Mouse (Mus musculus) kidney, adult 11 months (tissue): ENCODE data around the gene Snapc3.

Experiments
- DNase-seq: peaks from one replicate; pipeline ENCODE4 v3.0.0; 2022

The Snapc3 gene

DNA sequence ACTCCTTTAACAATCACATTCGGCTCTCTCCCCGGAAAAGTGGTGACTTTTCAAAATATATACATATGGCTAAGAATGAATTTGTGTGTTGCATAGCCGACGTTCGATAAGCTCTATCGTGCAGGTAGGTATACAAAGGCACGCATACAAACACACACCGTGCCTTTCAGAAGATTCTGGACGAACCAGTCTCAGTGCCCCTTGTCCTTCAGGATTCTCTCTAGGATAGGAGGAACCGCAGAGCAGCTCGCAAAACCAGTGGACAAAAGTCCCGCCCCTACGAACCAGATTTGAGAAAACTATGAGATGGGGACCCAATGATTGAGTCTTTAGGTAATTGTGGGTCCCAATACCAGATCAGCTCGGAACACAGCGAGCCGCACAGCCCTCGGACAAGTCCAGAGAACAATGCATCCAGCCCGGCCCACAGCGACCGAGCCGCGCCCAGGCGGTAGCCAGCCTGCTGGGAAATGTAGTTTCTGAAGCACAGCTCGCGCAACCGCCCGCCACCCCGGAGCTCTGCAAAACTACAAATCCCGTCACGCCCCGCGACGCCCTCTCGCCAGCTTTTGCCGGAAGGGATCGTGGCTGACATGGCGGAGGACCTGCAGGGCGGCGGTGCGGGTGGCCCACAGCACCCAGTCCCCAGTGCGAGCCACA lies at the start of gene Snapc3:
TSS of gene Snapc3 (plus strand) at position 565 of the 660 bp plus-strand sequence.
- peak; percentile 95 for DNase-seq

DNA sequence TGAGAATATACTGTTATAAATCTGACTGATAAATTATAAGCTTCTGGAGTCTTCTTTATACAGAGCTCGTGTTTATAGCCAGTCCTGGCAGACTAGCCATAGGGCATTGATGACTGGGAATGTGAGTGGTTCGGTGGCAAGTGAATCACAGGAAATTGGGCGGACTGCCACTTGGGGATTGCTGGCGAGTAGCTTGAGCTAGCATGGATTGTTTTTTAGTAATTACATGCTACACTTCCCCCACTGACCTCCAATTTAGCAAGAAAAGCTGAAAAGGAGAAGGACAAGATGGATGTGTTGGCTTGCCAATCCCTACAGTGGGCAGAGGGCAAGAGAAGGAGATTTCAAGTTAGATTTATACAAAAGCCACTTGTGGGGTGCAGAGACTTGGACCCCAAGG lies 44.1 kb upstream of the Snapc3 start:
- DNase-seq: no peak

DNA sequence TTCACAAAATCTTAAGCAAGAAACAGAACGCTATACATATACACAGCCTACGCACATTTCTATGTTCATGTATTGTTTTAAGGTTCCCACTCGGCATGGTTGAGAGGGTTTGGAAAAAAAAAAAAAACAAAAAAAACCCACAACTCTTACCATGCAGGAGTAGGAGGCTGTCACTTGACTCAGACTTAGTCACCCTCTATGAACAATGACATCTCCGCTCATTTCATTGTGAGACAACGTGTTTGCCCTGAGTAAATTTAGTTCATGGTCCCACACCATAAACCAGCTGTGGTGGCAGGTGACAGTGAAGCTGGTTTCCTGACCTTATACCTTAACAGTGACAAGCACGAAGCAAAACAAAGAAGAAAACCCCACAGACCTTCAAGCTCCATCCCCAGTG lies 41.9 kb upstream of the Snapc3 start:
- no peak for DNase-seq

DNA sequence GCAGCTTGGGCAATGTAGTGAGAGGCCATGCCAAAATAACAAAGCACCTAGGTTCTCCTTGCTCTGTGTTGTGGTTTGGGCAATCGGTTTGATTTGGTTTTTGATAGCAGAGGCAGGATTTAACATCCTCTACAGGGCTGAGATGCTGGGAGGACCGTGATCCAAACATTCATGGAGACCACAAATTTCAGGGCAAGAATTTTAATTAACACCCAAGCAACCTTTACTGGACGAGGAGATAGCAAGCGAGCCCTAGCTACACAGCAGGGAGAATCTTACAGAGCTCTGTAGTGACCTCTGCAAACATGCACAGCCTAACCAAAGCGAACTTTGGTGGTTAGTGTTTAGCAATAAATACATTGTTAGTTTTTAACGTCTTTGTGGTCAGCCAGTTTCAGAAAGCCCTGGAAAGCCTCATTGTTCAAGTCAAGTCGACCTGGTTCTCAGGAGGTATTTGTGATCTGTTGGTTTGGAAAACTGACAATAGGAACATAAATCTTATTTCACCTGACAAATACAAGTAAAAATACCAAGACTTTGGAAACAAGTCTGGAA lies 41.0 kb upstream of the Snapc3 start:
- DNase-seq: no peak

DNA sequence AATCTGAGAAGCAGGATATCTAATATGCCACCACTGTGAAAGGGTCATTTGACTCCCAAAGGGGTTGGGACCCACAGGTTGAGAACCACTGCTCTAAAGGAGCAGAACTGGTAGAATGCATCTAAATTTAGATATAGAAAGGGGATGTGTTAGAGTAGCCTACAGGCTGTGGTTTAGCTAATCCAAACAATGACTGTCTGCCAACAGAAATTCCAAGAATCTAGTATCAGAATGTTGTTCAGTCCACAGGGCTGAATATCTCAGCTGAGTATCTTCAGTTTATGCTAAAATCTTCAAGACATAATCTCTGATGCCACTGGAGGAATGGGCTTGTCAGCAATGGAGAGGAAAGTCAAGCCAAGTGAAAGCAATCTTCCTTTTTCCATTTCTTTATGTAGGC lies 38.5 kb upstream of the Snapc3 start:
- DNase-seq: no peak

DNA sequence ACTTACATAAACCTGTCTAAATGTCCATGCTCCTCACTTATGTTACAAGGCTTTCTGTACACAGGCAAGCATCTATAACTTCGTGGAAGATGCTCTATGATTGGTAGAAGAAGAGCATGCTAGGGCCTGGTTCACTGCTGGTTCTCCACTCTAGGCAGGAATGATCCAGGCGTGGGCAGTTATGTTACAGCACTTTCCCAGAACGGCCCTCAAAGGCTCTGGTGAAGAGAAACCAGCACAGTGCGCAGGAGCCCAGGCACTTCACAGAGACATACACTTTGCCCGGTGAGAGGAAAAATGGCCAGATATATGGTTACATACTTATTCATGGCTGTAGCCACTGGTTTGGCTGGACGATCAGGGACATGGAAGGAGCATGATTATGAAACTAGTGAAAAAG lies 37.8 kb upstream of the Snapc3 start:
- no peak for DNase-seq

DNA sequence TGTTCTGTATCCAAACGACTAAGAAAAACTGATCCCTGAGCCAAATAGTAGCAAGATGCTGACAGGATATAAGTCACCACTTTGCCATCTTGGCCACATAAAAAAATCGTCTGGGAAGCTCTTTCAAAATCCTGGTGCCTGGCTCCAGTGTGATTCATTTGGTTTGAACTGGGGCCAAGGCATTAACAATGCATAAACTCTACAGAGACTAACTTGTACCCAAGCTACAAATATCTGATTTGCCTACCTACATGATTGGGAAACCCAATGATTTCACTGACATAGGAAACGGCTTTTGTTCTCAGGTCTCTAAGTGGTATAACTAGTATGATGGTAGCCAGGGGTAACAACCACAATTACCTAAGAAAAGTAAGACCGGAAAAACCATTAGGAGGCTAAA lies 37.3 kb upstream of the Snapc3 start:
- DNase-seq: no peak

DNA sequence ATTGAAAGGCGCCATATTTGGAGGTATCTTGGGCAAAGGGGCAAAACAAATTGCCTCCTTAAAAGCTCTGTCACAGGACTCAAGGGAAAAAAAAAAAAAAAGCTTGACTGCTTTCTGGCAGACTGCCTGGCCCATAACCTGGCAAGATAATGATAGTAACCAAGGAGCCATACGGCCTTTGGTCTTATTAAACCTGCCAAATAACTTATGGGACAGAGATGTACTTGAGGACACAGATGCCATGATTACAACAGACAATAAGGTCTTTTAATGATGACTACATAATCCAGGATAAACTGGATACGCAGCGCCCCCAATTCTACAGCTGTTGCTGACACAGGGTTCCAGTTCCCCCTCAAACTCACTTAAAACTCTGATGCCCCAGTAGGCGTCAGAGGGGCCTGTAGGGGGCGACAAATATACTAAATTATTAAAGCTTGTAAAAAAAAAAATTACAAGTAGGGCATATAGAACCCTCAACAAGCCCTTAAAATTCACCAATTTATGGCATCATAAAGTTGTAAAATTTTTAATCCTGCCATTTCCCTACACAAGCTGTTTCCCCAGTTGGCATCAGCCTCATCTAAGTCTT lies 33.5 kb upstream of the Snapc3 start:
- peak; percentile 3 for DNase-seq

DNA sequence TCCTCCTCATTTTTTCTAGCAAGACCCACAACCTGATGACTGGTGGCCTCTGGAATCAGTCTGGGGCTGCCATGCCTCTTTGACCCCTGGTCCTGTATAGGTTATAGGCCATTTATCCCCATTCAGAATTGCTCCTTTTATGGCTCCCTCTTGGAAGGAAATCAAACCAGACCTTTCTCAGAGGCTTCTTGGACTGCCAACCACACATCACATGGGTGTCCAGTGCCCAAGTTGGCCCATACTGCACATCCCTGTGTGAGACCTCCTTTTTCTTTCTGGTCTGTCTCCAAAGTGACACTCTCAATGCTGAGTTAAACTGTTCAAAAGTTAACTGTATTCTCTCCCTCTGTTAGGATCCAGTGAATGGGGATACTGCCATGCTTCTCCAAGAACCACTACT lies 32.4 kb upstream of the Snapc3 start:
- DNase-seq: no peak

DNA sequence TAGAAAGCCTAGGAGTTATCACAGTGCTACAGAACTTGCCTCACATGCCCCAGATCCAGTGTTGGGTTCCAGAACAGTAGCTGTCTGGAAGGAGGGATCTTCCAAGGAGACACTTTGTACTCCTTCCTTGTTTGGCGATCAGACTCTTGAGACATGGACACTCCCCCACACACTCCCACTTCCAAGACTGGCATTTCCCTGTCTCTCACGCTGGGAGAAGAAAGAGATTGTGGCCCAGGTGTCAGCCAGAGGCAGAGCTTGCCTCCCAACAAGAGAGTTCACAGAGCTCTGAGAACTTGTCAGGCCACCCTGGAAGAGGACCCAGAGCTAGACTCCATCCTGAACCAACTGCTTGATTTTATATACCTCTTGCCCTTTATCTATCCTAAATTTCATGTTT lies 27.0 kb upstream of the Snapc3 start:
- no peak for DNase-seq

DNA sequence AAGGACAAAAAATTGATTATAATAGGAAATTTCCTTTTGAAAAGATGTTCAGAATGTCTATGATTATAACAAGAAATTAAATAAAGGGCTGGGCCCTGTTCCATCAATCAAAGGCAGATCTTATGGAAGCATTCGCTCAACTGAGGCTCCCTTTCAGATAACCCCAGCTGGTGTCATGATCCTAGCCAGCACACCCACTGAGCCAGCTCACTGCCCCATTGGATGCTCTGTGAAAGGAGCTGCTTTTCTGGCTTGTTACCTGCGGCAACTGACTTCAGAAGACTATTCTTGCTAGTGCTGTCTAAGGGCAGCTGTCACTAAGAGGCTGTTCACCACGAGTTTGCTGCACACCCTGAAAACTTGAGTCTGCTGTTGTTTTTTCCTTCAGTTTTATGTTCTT lies 25.6 kb upstream of the Snapc3 start:
- no peak for DNase-seq

DNA sequence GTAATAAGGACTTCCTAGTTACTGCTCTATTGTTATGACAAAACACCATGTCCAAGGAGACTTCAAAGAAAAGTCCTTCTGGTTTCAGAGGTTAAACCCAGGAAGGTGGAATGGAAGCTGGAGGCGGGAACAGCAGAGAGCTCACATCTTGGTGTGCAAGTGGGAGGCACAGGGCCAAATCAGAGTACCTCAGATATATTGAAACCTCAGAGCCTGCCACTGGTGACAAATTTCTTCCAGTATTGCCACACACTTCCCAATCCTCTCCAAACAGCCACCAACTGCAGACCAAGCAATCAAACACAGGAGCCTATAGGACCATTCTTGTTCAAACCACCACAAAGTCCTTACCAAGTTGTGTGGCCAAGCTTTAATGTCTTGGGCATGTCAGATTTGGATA lies 23.8 kb upstream of the Snapc3 start:
- DNase-seq: no peak

DNA sequence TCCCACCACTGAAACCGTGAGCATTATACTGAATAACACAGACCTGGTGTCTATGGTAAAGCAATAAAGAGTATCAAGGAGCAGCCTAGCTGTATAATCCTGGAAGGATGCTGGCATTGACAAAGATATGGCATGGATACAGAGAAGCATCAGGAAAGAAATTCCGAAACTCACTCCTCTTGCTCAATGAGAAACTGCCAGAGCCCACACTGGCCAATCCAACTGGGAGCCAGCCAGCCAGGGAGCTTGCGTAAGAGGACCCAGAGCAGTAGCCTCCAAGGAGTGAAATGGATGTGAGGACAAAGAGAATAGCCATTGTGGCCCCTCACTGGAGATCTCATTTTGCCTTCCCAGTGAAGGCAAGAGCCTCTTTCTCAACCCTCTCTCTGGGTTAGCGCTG lies 21.2 kb upstream of the Snapc3 start:
- no peak for DNase-seq

DNA sequence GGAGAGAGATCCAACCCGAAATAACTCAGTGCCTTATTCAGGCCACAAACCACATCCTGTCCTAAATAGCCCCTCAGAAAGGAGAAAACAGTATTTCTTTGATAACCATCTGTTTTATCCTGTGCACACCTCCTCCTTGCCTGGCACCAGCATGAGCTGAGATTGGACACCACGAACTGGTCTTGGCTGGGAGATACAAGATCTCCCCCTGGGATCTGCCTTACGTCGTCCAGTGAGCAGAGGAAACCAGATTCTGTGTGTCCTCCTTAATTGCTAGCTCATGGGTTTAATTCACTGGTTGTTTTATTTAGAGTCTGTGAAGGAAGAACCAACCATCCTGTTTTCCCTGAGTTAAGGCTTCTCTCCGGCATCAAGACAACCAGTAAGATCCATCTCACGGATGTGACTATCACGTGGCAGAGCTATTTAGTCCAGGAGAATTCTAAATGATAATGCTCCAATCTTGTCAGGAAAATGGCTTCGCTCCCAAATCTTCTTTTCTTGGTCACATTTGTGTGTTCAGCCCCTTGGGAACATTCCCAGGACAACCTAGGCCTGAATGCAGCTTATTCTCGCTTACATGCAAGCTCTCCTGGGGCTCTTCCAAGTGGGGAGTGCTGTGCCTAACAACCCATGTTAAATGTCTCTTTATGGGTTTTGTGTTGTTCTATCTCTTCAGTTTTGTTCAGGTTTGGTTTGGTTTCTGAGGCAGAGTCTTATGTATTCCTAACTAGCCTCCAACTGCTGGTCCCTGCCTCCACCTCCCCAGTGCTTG lies 20.3 kb upstream of the Snapc3 start:
- DNase-seq: no peak

DNA sequence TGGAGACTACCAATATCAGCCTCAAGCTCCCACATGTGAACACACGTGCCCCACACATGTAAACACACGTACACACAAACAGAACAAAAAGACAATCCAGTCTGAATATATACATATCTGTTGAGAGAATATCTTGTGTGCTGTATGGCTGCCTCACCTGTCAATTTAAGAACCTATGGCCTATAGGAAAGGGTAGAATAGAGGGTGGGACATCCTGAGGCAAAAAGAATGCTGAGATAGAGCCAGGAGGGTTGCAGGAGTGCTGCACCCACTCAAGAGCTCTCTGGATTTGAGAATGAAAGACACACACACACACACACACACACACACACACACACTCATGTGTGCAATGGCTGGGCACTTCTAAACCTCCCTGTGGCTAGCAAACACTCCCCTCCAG lies 19.0 kb upstream of the Snapc3 start:
- no peak for DNase-seq

DNA sequence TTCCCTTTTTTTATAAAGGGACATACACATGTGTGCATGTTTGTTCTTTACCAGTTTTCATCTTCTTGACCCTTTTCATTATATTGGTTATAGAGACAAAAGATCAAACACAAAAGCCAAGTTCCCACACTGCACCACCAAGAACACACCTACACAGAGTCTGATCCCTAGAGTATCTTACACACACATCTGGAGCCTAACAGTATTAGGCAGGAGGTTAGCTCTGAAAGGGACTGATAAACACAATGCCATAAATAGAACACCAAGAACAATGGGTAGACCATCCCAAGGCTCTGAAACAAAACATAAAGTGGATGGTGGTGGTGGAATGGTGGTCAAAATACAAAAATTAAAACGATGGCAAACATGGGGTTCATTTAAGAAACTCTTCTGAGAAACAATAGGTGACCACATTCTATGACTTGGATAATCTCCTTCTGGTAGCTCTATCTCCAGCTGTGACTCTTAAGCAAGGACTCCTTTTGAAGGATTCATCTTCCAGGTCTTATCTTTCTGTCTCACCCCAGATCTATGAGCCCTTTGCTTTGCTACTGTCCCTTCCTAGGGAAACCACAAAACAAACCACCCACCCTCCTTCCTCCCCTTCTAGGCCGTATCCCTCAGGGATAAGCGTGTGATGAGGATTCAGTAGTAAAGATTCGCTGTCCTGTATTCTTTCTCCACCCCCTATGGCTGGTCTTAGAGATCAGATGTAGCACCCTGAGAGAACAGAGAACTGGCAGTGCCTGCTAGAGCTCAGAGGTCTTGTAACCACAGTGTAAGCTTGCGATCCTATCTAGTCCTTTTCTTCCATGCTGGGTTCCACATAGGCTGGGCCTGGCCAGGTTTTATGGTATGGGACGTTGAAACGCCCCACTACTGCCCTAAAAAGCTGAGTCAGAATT lies 16.6 kb upstream of the Snapc3 start:
- DNase-seq: no peak

DNA sequence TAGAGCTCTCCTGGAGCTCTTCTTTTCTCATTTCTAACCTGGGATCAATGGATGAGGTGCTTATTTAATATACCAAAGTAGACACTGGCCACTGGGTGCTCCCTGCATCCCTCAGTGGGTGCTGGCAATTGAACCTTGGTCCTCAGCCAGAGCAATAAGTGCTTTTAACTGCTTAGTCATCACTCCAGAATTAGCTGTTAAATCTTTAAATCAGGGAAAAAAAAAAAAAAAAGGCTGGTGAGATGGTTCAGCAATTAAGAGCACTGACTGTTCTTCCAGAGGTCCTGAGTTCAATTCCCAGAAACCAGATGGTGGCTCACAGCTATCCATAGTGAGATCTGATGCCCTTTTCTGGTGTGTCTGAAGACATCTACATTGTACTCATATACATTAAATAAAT lies 15.8 kb upstream of the Snapc3 start:
- DNase-seq: no peak

DNA sequence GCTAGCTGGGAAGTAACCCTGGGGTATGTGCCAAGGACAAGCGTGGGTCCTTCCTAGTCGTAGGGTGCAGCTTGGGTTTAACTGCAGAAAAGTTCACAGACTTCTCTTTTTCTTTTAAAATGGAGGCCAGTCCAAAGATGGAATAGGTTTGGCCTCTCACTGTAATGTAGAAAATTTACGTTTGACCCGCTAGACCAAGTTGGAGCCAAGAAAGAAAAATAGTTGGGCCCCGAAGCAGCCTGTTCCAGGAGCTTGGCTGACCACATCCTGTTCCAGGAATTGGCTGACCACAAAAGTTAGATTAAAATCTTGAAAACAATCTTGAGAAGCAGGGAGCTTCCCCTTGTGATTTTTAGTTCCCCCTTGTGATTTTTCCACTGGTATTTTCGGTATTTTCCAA lies 9.8 kb upstream of the Snapc3 start:
- no peak for DNase-seq

DNA sequence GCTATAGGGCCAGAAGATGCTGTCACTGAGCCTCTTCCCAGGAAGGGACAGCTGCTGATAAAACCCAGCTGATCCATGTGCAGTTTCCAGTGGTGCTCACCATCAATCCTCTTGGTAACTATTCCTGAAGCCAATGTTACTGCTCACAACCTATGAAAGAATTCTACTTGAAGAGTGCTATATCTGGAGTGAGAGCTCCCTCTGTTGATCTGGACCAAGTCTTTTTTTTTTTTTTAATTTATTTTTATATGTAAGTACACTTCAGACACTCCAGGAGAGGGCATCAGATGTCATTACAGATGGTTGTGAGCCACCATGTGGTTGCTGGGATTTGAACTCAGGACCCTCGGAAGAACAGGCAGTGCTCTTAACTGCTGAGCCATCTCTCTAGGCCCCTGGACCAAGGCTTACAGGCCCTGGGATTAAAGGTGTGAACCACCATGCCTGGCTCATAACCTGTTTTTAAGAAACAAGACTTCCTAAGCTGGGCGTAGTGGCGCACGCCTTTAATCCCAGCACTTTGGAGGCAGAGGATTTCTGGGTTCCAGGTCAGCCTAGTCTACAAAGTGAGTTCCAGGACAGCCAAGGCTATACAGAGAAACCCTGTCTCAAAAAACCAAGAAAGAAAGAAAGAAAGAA lies 7.5 kb upstream of the Snapc3 start:
- DNase-seq: no peak

DNA sequence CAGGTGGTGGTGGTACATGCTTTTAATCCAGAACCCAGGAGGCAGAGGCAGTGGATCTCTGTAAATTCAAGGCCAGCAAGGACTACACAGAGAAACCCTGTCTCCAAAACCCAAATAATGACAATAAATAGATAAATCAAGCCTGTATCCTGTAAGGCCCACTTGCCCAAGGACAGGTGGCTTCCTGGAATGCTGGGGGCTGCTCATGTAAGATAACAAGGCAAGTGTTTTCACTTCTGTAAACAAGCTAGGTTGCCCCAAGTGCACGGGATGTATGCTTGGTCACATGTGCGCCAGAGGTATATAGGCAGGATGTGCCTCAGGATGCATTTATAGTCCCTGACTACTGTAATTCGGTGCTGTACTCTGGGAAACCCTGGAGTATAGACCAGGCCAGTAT lies 5.5 kb upstream of the Snapc3 start:
- DNase-seq: no peak

DNA sequence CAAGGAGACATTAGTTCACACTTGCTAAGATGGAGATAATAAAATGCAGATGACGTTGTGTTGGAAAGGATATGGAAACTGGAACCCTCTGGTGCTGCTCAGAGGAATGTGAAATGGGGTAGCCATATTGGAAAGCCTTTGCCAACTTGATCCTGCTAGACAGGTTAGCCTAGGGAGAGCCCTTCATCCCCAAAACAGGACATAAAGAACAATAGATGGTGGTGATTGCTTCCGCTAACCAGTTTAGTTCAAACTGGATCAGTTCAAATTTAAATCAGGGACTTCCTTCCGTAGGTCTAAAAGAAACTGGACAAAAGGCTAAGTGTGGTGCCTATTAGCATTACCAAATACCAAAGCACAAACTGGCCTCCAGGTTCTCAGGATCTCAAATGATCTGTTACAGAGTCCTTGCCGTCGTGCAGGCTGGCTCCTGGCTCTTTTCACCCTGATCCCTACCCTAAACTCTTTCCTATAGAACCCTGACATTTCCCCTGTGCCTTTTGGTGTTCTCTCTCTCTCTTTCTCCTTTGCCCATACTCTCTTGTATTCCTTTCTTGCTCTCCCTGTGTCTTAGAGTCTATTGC lies 3.2 kb upstream of the Snapc3 start:
- no peak for DNase-seq

DNA sequence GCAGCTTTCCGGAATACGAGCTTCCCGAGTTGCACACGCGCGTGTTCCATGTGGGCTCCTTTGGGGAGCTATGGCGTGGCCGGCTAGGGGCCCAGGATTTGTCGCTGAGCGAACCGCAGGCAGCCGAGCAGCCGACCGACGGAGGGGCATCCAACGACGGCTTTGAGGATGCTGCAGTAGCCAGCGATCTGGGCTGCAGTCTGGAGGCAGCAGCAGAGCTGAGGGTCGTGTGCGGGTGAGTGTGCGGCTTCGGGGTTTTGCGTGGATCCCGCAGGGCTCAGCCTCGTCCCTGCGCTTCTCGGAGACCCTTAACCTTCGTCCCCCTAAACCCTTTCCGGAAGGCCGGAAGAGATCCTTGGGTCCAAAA lies 279 bp downstream of the Snapc3 start:
- no peak for DNase-seq
